Mouse (Mus musculus): ENCODE measurements around the gene Rps12-ps3.

DNA sequence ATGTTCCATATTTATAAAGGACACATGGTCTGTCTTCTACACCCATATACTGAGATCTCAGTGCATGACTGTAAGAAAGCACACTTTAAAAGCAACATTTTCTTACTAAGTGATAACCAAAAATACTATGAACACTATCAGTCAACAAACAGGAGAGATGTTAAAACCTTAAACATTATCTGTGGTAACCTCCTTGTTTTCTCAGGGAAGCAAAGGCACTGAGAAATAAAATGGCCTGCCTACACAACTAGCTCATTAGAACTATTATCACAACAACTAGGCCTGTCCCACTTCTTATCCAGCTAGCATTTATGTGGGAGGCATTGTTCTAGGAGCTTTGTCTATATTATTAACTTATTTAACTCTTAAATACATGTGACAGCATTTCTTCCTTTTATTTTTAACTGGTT, 8.7 kb downstream of the Rps12-ps3 start:
- TF ChIP-seq CTCF (IDR thresholded peaks at IDR 0.05; ENCODE audit: low read depth) (no peak), EP300 (IDR thresholded peaks at IDR 0.05; ENCODE audit: low read depth) (no peak)

Data from heart, postnatal 0 days (tissue).